Mouse (Mus musculus): ENCODE measurements at regions not wholly inside any gene's neighbourhood (a gene's known extent, or its start where the extent isn't known, plus 50 kb on each side); places are given as distances from the start of the nearest gene placed in this dataset.
"Not testable (repeated sequence)": the region's sequence is repeated elsewhere in the genome, so short reads cannot be mapped to it uniquely, and the experiment has no call there.

DNA sequence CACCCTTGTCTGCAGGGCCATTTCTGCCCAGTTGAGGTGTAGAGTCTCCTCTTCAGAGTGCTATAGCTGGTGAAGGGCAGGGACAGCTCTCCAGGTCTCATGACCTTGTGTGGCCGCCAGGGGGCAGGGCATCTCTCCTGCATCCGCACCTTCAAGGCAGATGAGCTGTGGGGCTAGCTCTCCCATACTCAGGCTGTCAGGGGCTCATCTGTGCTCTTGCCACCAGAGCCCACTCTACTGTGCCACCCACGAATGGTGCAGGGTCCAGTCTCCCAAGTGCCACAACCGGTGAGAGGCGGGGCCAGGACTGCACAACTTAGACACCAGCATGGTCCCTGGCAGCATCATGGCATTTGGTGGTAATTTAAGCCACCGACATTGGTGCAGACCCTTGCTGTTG, 111.3 kb downstream of the Syt10 start:
- no peaks in the 10 kb centered on the region for H3K36me3 ChIP-seq (ENCODE audit: control insufficient read depth, insufficient read depth, low read length)
- ATAC-seq (ENCODE audit: insufficient number of reproducible peaks, insufficient read depth, low FRiP score, low read depth): 0 out of 2 replicates have a peak, but pooled peaks have one; percentile 53
- no peaks in the 10 kb centered on the region for H3K27me3 ChIP-seq (ENCODE audit: control insufficient read depth, insufficient read depth, low read length)
- no peaks in the 10 kb centered on the region for H3K9me3 ChIP-seq (ENCODE audit: control insufficient read depth, low read depth, low read length)
- no peak overlapping the region for H3K27ac ChIP-seq (ENCODE audit: low read length)
- no peak overlapping the region for H3K4me2 ChIP-seq (replicated peaks; ENCODE audit: low read depth, low read length)
- no peaks in the 10 kb centered on the region for H3K4me1 ChIP-seq (ENCODE audit: control insufficient read depth, insufficient read depth, low read length)
- WGBS: 40% methylated on average over 6 of the region's 6 CpGs
- no peak overlapping the region for H3K4me3 ChIP-seq (ENCODE audit: low read depth, low read length)
- H3K9ac ChIP-seq (replicated peaks; ENCODE audit: low read depth, low read length): no peak overlapping the region

GRCm38 (mm10) chr15:89724356-89724755, 117.3 kb downstream of the Syt10 start:
- no peaks in the 10 kb centered on the region for H3K9me3 ChIP-seq (ENCODE audit: control insufficient read depth, low read depth, low read length)
- H3K9ac ChIP-seq (replicated peaks; ENCODE audit: low read depth, low read length): no peak overlapping the region
- no peaks in the 10 kb centered on the region for H3K36me3 ChIP-seq (ENCODE audit: control insufficient read depth, insufficient read depth, low read length)
- WGBS: 65% methylated on average over 12 of the region's 12 CpGs
- no peak overlapping the region for H3K4me2 ChIP-seq (replicated peaks; ENCODE audit: low read depth, low read length)
- H3K4me1 ChIP-seq (ENCODE audit: control insufficient read depth, insufficient read depth, low read length): no peaks in the 10 kb centered on the region
- no peaks in the 10 kb centered on the region for H3K27me3 ChIP-seq (ENCODE audit: control insufficient read depth, insufficient read depth, low read length)
- ATAC-seq (ENCODE audit: insufficient number of reproducible peaks, insufficient read depth, low FRiP score, low read depth): no peak
- H3K4me3 ChIP-seq (ENCODE audit: low read depth, low read length): no peak overlapping the region
- H3K27ac ChIP-seq (ENCODE audit: low read length): no peak overlapping the region

DNA sequence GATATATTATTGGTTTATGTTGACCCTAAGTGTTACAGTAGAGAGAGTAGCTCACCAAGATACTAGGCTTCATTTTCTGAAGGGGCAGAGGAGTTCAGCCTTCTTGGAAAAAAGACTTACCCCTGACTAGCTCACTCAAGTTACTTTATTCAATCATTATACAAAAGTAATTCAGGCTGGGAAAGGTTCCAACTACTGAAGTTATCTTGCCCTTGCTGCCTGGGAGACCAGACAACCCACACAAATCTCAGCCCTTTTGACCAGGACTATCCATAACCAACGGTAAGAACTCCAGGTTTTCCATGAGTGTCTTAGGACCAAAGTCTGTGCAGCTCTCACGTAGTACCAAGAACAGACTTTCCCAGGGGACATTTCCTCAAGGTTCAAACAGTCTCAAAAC, 105.5 kb upstream of the Rabl2 start:
- Histone ChIP-seq H3K36me3 (ENCODE audit: control insufficient read depth, insufficient read depth, low read length) (no peaks in the 10 kb centered on the region), H3K4me3 (ENCODE audit: low read depth, low read length) (no peak overlapping the region), H3K4me2 (replicated peaks; ENCODE audit: low read depth, low read length) (no peak overlapping the region), H3K4me1 (ENCODE audit: control insufficient read depth, insufficient read depth, low read length) (no peaks in the 10 kb centered on the region), H3K9ac (replicated peaks; ENCODE audit: low read depth, low read length) (no peak overlapping the region), H3K9me3 (ENCODE audit: control insufficient read depth, low read depth, low read length) (no peaks in the 10 kb centered on the region), H3K27ac (ENCODE audit: low read length) (no peak overlapping the region), H3K27me3 (ENCODE audit: control insufficient read depth, insufficient read depth, low read length) (no peaks in the 10 kb centered on the region)
- WGBS: 54% methylated on average over 2 of the region's 2 CpGs
- no peak for ATAC-seq (ENCODE audit: insufficient number of reproducible peaks, insufficient read depth, low FRiP score, low read depth)

- Histone ChIP-seq H3K9ac (replicated peaks; ENCODE audit: low read depth, low read length) (no peak overlapping the region), H3K4me1 (ENCODE audit: control insufficient read depth, insufficient read depth, low read length) (no peaks in the 10 kb centered on the region), H3K9me3 (ENCODE audit: control insufficient read depth, low read depth, low read length) (no peaks in the 10 kb centered on the region), H3K27ac (ENCODE audit: low read length) (no peak overlapping the region), H3K36me3 (ENCODE audit: control insufficient read depth, insufficient read depth, low read length) (no peaks in the 10 kb centered on the region), H3K4me3 (ENCODE audit: low read depth, low read length) (no peak overlapping the region), H3K4me2 (replicated peaks; ENCODE audit: low read depth, low read length) (no peak overlapping the region), H3K27me3 (ENCODE audit: control insufficient read depth, insufficient read depth, low read length) (no peaks in the 10 kb centered on the region)
- ATAC-seq (ENCODE audit: insufficient number of reproducible peaks, insufficient read depth, low FRiP score, low read depth): no peak
Observed at GRCm38 (mm10) chr15:89676366-89676765, 84.6 kb upstream of the Rabl2 start.

GRCm38 (mm10) chr15:89656558-89656957, 64.8 kb upstream of the Rabl2 start:
- not testable (repeated sequence) for H3K27me3 ChIP-seq (ENCODE audit: control insufficient read depth, insufficient read depth, low read length); H3K4me1 ChIP-seq (ENCODE audit: control insufficient read depth, insufficient read depth, low read length); H3K4me3 ChIP-seq (ENCODE audit: low read depth, low read length); H3K27ac ChIP-seq (ENCODE audit: low read length); H3K9ac ChIP-seq (replicated peaks; ENCODE audit: low read depth, low read length); H3K36me3 ChIP-seq (ENCODE audit: control insufficient read depth, insufficient read depth, low read length); H3K9me3 ChIP-seq (ENCODE audit: control insufficient read depth, low read depth, low read length); ATAC-seq (ENCODE audit: insufficient number of reproducible peaks, insufficient read depth, low FRiP score, low read depth); H3K4me2 ChIP-seq (replicated peaks; ENCODE audit: low read depth, low read length)
- WGBS: 85% methylated on average over 1 of the region's 1 CpGs
